Mouse (Mus musculus) urinary bladder, postnatal 4 days (tissue): ENCODE results near the gene Tead1.
A peak's percentile ranks its signal among the peaks of the same experiment; 100 is the strongest.

ENCODE experiments used
- DNase-seq, 2 experiments: peaks; one replicate each; pipeline ENCODE4 v3.0.0; 2021 to 2022; ENCODE audit warnings: low spot score in 2 of 2

The Tead1 gene

GRCm38 (mm10) chr7:112773601-112774000 is 94.5 kb downstream of the Tead1 start:
- DNase-seq = no peak

DNA sequence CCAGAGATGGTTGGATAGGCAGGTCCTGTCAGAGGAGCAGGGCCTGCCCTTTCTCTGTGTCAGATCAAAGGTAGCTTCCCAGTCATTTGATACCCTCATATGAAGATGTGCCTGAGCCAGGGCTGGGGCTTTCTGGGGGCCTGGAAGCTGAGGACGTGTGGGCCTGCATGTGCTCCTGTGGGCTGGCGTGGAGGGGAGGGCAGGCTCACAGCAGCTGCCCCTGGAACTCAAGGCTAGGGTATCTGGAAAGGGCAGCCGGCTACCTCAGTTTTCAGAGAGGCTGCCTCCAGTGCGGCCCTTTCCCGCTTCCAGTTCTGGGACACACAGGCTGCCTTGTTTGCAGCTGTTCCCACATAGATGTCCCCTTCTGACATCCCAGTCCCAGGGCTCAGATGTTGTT is 96.7 kb downstream of the Tead1 start:
- DNase-seq = no peak

DNA sequence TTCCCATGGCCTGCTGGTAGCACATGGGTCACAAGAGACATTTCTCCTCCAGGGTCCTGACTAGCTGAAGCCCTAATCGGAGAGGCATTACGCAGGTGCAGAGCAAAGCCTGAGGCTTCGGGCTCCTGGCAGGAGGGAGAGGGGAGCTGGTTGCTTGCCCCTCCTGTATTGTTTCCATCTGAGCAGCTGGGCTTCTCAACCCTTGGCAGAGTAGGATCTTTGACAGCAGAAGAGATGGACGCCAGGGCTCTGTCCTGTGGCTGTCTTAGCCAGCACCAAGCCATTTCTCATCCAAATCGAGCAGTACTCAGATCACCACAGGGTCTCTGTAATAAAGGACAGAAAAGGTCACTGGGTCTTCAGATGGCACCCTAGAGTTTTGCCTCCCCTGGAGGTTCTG is 97.6 kb downstream of the Tead1 start:
- no peak for DNase-seq

- no peak for DNase-seq
Measured at GRCm38 (mm10) chr7:112779636-112780035, 100.5 kb downstream of the Tead1 start.

GRCm38 (mm10) chr7:112780910-112781309 is 101.8 kb downstream of the Tead1 start:
- DNase-seq = no peak

- DNase-seq = no peak
Measured at GRCm38 (mm10) chr7:112781987-112782386, 102.9 kb downstream of the Tead1 start.

DNA sequence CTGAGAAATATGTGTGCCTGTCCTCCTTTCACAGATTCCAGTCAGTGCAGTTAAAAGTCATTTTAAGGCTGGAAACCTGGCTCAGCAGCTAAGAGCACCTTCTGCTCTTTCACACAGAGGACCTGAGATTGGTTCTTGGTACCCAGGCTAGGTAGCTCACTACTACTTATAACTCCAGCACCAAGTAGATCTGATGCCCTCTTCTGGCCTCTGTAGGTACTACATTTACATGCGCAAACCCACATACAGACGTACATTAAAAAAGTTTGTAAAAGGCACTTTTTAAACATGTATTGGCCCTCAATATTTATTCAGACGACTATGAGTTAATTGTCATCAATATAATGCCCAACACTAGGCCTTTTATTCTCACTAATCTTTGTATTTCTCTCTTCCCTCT is 105.2 kb downstream of the Tead1 start:
- DNase-seq = no peak

DNA sequence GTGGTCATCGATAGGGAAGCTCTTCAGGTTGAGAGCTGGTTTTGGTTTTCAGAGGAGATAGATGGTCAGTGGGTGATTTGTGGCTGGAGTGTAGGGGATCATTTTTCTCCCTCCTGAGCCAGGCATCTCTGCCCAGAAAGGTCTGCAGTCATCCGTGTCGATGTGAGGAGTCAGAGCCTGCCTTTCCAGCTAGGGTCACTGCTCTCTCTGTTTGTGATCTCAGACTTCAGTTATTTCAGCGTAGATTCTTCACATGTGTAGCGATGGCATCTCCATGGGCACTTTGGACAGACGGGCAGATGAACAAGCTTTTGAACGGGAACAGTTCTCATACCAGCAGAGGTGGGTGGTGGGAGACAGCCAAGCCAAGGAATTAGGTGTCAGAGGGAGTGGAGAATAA is 106.2 kb downstream of the Tead1 start:
- no peak for DNase-seq

DNA sequence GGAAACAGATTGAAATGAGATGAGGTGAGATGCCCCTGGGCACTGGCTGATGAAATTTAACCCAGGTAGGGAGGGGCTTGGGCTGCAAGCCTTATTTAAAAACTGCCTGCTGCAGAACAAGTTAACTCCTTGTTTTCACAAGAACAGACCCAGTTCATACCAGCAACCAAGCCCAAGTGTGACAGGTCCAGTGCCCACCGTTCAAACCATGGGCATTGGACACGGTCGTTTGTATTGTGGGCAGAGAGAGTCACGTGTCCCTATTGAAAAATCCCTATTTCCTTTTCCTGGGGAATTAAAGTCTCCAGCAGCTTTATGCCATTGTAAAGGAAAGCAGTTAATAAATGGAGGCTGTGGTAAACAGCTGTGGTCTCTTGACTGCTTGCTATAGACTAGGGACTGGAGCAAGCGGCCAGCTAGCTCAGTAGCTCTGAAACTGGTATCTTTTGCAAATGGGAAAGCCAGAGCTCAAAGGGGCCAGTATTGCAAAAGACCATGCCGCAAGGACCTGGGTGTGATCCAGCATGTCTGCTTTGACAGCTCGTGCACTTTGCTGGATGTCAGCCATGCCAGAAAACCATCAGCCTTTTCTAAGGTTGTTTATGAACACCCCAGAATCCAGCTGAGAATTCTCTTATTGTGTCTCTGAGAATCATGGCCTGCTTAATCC is 107.6 kb downstream of the Tead1 start:
- no peak for DNase-seq

- DNase-seq = no peak
Measured at GRCm38 (mm10) chr7:112787281-112787680, 108.2 kb downstream of the Tead1 start.

- no peak for DNase-seq
Measured at GRCm38 (mm10) chr7:112788321-112788751, 109.2 kb downstream of the Tead1 start.

GRCm38 (mm10) chr7:112789693-112790092 is 110.6 kb downstream of the Tead1 start:
- DNase-seq = no peak

DNA sequence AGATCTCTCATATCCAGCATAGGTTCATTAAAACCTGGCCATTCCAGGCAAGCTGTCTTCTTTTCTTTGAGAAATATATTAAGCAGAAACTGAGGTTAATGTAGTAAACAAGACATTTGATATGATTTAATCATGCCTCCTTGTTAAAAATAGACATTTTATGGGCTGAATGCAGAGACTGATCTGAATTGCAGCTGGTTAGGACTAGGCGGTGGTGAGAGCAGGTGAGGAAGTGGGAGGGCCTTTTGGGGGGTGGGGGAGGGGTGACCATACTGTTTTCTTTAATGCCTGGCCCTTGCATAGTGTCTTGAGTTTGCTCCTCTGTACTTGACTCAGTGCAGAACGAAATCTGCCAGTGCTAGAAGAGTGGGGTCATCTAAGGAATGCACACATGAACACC is 111.2 kb downstream of the Tead1 start:
- DNase-seq = no peak

DNA sequence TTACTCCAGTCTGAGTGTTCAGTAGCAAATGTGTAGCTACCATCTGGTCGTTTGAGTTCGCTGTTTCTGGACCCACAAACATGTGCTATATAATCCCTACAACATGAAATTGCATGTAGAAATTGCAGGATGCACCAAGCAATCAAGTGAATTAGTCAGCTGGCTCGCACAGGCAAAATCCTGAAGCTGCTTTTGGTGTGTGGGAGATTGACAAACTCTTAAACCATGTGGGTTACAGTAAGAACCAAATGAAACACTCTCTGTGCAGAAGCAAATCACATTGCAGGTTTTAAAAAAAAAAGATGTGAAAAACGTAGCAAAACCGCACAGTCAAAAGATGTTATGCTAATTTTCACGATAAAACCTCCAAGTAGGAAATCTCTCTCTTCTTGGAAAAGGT is 113.6 kb downstream of the Tead1 start:
- no peak for DNase-seq

DNA sequence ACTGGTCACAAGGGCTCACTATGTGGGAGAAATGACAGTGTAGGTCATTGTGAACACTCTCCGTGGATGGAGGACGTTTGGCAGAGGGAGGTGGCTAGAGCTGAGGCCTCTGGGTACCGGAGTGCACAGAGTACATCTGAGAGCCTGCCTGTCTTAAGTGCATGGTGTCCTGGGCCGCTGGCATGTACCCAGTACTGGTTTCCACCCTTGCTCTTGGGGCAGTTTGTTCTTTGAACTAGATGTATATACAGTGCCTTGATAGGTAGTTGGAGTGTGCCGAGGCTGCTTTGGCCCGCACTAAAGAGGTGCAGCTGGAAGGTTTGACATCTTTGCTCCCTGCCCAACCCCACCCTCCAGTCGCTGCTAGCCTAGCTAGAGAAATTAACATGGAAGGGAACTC is 114.8 kb downstream of the Tead1 start:
- no peak for DNase-seq

DNA sequence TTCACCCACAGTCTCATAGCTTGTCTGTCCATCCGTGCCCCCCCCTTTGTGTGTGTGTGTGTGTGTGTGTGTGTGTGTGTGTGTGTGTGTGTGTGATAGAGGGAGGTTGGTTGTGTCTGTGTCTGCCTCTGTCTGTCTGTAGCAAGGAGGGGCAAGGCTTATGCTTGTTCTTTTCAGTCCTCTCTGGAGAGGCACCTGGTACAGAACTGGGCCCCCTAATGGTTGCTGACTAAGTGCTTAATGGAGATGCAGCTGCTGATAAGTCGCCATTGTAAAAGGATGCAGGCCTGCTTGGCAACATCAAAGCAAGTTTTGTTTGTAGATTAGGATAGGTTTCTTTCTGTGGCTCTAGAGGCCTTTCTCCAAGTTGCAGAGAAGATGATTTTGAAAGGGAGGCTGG is 115.4 kb downstream of the Tead1 start:
- no peak for DNase-seq

DNA sequence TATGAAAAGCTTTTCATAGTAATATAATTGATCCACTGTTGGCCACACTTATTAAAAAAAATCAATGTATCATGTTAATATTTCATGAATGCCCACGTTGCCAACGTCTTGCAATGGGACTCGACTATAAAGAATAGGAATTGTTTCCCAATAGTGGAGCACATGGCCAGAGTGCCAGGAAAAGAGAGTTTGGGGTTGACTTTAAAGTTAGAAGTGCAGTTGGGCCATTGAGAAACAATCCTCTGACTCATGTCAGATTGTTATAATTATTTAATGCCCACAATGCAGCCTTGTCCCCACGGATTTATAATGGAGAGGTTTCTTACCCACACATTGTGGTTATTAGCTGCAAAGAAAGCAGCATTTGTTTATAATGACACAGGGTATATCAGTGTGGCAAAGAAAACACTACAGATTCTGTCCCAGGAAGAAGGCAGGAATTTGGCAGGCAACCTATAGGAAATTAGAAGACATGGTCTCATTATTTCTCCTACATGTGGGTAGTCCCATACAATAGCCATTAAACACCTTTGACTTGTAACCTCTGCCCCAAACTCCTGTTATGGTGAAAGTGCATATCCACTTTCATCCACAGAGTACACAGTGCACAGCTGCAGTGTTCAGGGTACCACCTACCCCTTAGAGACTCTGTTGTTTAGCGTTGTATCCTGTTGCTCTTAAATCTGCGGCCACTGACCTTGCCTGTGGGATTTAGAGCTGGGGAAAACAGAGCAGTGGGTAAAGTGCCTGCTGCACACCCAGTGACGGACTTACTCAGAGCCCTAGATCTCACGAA is 118.6 kb downstream of the Tead1 start:
- no peak for DNase-seq

GRCm38 (mm10) chr7:112801706-112802105 is 122.6 kb downstream of the Tead1 start:
- no peak for DNase-seq

DNA sequence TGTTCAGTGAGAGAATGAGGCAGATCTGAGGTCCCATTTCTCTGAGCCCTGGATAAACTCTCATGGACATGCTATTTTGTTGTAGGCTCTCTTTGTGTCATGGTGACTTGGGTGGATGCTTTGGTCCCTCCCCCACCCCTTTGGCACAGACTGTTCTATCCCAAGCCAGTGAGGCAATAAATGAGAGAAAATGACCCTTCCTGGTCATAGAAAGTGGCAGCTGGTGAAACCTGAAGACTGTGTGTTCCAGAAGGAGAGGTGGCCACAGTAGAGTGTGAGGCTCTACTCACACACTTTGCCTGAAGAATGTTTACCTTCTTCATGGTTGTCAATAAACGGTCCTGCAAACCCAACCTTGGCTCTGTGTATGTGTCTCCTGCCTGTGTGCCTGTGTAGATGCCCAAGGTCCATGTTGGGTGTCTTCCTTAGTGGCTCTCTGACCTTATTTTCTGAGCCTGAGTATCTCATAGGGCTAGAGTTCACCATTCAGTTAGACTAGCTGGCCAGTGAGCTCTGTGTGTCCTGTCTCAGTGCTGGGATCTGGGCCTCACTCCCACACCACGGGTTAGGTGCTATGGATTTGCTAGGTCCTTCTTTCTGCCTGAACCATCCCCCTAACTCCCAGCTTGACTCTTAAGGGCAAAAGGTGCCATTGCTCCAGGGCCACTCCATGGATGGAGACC is 127.7 kb downstream of the Tead1 start:
- no peak for DNase-seq

DNA sequence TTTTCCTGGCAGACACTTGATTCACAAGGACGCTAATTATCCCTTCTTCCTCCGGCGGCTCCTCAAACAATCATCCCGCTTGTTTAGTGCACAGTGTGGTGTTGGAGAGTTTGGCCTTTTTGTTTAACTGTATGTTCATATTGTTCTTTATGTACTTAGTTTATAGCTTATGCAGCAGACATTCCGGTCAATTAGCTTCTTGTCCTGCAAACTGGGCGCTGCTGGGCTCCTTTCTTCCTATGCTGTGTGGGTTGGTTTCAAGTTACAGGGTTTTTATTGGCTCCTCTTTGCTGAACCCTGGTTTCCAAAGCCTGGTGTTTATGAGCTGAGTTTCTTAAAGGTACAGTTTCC is 128.3 kb downstream of the Tead1 start:
- DNase-seq = peak in 1 of 2 experiments; percentile 31

- no peak for DNase-seq
Measured at GRCm38 (mm10) chr7:112810752-112811151, 131.6 kb downstream of the Tead1 start.

DNA sequence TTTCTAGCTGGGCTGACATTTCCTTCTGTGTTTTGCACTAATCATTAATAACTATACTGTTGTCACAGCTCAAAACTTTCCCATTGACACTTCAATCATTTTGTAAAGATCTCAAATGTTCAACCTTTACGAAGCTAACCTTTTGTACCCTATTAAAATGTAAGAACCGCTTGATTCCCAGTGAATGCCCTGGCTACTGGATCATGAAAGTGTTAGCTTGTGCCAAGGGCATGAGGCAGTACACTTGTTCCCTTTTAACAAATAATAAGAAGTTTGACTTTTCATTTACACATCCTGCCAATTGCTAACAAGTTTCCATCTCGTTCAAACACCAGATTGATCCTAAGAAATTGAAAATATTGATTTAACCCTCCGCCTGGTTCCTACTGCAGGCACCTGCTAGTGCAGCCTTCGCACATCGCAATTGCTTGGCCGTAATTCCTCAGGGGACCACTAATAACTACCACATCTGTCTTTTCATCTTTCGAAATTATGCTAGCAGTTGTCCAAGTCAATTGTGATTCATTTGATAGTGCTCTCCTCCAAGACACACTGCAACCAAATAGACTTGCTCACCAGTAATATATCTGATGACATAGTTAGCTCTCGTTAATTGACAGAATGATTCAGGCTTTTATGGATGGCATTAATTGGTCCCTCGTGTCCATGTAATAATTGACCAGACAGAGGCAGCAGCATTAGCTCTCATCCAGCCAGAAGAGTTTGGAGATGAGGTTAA is 133.1 kb downstream of the Tead1 start:
- DNase-seq = no peak
